Mouse (Mus musculus) thymus, postnatal 0 days (tissue): ENCODE measurements around the gene Usp9y. TPM values are rescaled to one million over a fixed set of nuclear protein-coding genes. Genes with fewer than 3 reads are reported as not detected.

Experiments used
- DNase-seq: peaks from one replicate; pipeline ENCODE4 v3.0.0-alpha.2; 2015; ENCODE audit warnings: low spot score
- polyA plus RNA-seq: library from polyadenylated mRNA; unstranded; fragments of >200 nt; fragmentation: Nextera tagmentation; extraction: Ambion mirVana; gene quantifications from 2 replicates; pipeline ENCODE4 v1.2.1, GENCODE M21; 2015

Usp9y gene
- polyA plus RNA-seq = not detected in 2 replicates

DNA sequence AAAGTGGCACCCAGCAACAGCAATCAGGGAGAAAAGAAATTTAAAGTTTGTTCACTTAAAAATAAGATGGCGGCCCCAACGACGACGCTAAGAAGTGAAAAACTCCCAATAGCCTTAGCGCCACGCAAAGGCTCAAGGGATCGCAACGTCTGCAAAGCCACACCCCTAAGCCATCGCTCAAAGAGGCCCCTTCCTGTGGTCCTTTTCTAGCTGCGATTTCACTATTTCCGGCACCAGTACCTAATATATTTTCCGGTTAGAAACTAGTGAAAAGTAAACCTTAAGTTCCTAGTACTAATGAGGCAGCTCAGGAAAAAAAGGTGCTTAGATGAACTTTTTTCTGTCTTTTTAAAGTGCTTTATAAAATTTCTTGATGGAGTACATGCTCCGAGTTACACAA is at the start of gene Usp9y:
Gene Usp9y, minus strand, starts transcription at position 101 of the 400 bp plus-strand sequence.
- DNase-seq = no peak

DNA sequence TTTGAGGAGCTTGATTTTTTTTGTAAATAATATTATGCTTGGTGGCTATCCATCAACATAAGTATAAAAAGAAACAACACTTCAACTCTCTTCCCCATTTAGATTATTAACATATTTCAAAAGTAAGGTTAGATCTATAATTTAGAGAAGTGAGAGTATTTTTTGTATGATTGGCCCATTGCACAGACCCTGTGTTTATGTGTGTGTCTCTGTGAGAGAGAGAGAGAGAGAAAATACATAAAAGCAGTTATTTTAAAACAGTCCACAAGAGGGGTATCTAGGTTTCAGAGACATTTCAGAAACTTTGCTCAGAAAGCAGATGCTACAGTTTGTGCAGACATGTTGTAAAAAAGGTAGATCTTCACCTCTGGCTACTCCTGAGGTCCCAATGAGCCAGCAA is 165.9 kb downstream of the Usp9y start:
- no peak for DNase-seq

DNA sequence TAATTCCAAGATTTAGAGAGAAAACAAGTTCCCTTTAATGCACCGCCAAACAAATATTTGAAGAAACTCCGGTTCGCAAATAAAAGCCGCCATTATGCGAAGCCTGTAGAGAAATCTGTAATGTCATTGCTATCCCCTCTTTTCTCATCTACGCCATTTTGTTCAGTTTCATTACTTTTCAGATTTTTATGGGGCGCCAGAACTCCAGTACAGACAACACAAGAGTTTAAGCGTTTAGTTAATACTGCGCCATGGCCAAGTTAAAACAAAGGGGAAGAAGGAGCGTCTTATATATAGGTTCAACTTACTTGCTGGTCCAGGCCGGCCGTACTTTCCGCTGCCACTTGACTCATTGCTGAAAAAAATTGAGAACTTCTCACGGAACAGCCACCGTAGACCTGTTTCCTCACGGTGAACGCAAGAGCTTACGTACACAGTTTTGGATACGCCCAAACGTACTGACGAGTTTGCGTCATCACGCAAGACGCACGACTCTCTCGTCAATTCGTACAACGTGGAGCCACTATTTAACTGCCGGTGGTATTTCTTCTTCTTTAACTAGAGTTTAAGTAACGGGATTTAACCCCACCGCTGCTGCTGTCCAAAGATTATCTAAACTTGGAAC is 173.3 kb downstream of the Usp9y start, which contains the start of gene Ddx3y:
Gene Ddx3y, minus strand, starts transcription at position 459 of the 625 bp plus-strand sequence.
- peak; percentile 67 for DNase-seq

DNA sequence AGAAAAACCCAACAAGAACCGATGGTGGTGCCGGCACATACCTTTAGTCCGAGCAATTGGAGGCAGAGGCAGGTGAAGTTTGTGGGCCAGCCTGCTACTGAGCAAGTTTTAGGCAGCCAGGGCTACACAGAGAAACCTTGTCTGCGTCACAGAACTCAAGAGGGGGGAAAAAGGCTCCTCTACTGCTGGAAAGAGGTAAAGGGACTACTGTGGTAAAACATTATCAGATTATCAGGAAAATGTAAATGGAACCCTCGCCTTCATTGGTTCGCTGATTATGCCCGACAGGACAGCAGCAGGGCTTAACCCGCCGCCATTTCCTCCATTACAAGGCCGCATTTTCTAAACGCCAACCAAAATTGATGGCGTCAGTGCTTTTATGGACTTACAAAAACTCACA is 173.8 kb downstream of the Usp9y start:
- DNase-seq = no peak

Other genes starting within 250 kb of the Usp9y start
- not detected in 2 replicates for gene Uty, start 214.0 kb downstream of the Usp9y start, polyA plus RNA-seq
- gene Ddx3y, start 173.2 kb downstream of the Usp9y start, polyA plus RNA-seq = not detected in 2 replicates